Mouse (Mus musculus): ENCODE results near the gene Ier2. TPM values are rescaled to one million over a fixed set of nuclear protein-coding genes. Genes with fewer than 3 reads are reported as not detected.

Ier2 gene
- total RNA-seq (2014; fragmentation: Nextera tagmentation) (60.5 and 64.9 TPM in 2 replicates), total RNA-seq (2017) (43.1 and 48.5 TPM in 2 replicates), polyA plus RNA-seq (2012) (112 and 119 TPM in 2 replicates)

DNA sequence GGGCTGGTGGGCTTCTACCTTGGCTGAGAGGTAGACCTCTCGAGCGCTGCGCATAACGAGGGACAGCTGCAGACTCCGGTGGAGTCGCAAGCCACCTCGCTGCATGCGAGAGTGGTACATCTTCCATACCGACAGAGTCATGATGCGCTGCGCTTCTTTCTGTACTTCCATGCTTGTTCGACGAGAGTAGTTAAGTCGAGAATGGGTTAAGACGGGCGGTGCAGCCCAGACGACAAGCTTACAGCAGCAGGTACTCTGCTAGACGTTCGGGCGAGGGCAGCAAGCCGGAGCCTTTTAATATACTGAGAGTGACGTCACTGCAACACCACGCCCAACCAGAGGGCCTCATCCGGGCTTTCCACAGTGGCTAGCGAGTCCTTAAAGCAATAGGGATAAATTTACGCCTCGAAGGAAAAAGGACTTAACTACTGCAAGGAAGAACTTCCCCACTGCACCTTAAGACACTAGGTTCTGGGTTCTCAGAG is at the start of gene Ier2:
TSS of gene Ier2 (minus strand) at position 272 of the 485 bp plus-strand sequence.
- Histone ChIP-seq H3K4me1 (ENCODE audit: insufficient read depth, low read depth, low read length) (peaks cover 54% of the 10 kb centered on the region), H3K36me3 (replicated peaks) (peaks cover 27% of the 10 kb centered on the region), H3K9me3 (replicated peaks) (no peaks in the 10 kb centered on the region), H3K27me3 (ENCODE audit: insufficient read depth, low read length) (no peaks in the 10 kb centered on the region), H3K4me3 (ENCODE audit: low read depth, low read length) (peak within 1 kb of the TSS; percentile 83)
- DNase-seq (ENCODE audit: low spot score) = peak; percentile 89
- TF ChIP-seq CTCF (IDR thresholded peaks at IDR 0.05; ENCODE audit: low read depth, low read length) (no peak), POLR2AphosphoS5 (IDR thresholded peaks at IDR 0.05; ENCODE audit: insufficient replicate concordance, low read depth, low read length) (peak; percentile 99)
- ATAC-seq (ENCODE audit: extremely low read depth, insufficient number of reproducible peaks, low FRiP score, poor library complexity, severe bottlenecking) = peak; percentile 46

DNA sequence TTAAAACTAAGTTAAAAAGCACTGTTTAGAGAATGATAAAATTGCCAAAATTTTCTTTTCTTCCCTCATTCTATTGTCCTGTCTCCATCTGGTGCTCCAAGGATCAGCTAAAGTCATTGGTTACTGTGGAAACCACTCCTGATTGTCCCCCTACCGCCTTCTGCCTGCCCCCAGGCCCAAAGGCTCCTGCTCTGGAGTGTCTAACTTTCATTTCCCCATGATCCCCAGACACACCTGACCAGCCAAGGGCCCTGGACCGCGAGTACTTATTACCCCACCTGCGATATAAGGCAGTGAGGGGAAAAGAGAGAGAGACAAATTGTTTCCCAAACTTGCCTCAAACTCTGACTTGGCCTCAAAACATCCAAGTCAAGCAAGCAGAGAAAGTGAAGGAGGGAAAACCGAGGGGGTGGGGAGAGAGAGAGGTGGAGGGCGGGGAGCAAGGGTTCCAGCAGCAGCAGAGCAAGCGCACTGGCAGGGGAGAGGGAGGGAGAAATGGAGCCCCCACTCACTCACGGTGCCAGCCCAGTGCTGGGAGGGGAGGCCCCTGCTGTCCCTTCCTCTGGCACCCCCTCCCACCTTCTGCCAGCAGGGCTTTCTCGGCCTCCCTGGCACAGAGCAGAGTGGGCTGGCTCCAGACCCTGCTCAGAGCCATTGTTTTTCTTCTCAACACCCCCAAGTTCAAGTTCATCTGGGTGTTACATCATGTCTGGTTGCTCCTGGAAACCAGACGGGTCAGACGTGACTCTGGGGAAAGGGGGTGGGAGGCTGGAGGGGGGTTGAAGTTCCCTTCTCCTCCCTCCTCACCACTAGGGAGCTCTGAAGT is 49.5 kb upstream of the Ier2 start:
- ATAC-seq (ENCODE audit: extremely low read depth, insufficient number of reproducible peaks, low FRiP score, poor library complexity, severe bottlenecking) (no peak), DNase-seq (ENCODE audit: low spot score) (no peak)
- Histone ChIP-seq H3K4me1 (ENCODE audit: insufficient read depth, low read depth, low read length) (peaks cover 73% of the 10 kb centered on the region), H3K9me3 (replicated peaks) (no peaks in the 10 kb centered on the region), H3K27me3 (ENCODE audit: insufficient read depth, low read length) (no peaks in the 10 kb centered on the region), H3K4me3 (ENCODE audit: low read depth, low read length) (peak overlapping the region; percentile 68; the same call in 1 of the 2 replicates), H3K36me3 (replicated peaks) (peaks cover 55% of the 10 kb centered on the region)
- TF ChIP-seq POLR2AphosphoS5 (IDR thresholded peaks at IDR 0.05; ENCODE audit: insufficient replicate concordance, low read depth, low read length) = no peak
- no peak for TF ChIP-seq GATA2 (IDR thresholded peaks at IDR 0.05; ENCODE audit: borderline replicate concordance, low read depth, low read length)
- no peak for TF ChIP-seq CTCF (IDR thresholded peaks at IDR 0.05; ENCODE audit: low read depth, low read length)
- no peak for TF ChIP-seq TAL1 (conservative IDR thresholded peaks at IDR 0.05; ENCODE audit: low read depth, low read length)
- TF ChIP-seq GATA1 (IDR thresholded peaks at IDR 0.05; ENCODE audit: borderline replicate concordance, low read length) = no peak

DNA sequence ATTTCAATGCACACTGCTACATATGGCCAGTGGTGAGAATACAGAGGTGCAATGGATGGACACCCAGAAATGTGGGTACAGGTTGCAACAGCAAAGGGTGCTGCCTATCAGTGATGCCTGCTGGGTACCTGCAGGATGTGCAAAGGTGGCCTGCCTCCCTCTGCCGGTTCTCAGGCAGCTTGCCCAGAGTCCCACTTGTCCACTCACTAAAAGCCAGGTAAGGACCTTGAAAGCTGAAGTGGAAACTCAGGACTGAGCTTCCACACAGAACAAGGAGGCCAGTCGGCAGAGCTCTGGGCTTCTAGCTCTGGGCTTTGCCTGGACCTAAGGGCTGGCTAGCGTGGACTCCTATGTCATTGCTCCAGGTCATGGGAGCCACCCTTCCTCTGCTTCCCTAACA is 48.7 kb upstream of the Ier2 start:
- Histone ChIP-seq H3K9me3 (replicated peaks) (no peaks in the 10 kb centered on the region), H3K4me1 (ENCODE audit: insufficient read depth, low read depth, low read length) (peaks cover 80% of the 10 kb centered on the region), H3K27me3 (ENCODE audit: insufficient read depth, low read length) (no peaks in the 10 kb centered on the region), H3K36me3 (replicated peaks) (peaks cover 48% of the 10 kb centered on the region), H3K4me3 (ENCODE audit: low read depth, low read length) (no peak overlapping the region)
- DNase-seq (ENCODE audit: low spot score) (no peak), ATAC-seq (ENCODE audit: extremely low read depth, insufficient number of reproducible peaks, low FRiP score, poor library complexity, severe bottlenecking) (no peak)
- no peak for TF ChIP-seq GATA1 (IDR thresholded peaks at IDR 0.05; ENCODE audit: borderline replicate concordance, low read length)
- no peak for TF ChIP-seq GATA2 (IDR thresholded peaks at IDR 0.05; ENCODE audit: borderline replicate concordance, low read depth, low read length)
- TF ChIP-seq TAL1 (conservative IDR thresholded peaks at IDR 0.05; ENCODE audit: low read depth, low read length) = no peak
- no peak for TF ChIP-seq CTCF (IDR thresholded peaks at IDR 0.05; ENCODE audit: low read depth, low read length)

DNA sequence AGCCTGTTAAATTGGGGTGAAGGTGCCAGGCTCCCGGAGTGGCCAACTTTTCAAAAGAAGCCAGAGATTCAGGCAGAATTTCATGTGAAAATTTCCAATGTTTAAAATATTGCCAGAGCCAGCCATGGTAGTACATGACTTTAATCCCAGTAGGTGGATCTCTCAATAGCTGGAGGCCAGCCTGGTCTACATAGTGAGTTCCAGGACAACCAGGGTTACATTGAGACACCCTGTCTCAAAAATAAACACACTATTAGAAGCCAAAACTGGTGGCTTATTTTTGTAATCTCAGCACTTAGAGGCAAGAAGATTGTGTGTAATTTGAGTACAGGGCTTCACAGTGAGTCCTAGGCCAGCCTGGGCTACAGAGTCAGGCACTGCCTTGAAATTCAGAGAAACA is 47.3 kb upstream of the Ier2 start:
- TF ChIP-seq GATA2 (IDR thresholded peaks at IDR 0.05; ENCODE audit: borderline replicate concordance, low read depth, low read length) (no peak), GATA1 (IDR thresholded peaks at IDR 0.05; ENCODE audit: borderline replicate concordance, low read length) (no peak), POLR2AphosphoS5 (IDR thresholded peaks at IDR 0.05; ENCODE audit: insufficient replicate concordance, low read depth, low read length) (no peak), TAL1 (conservative IDR thresholded peaks at IDR 0.05; ENCODE audit: low read depth, low read length) (no peak)
- no peaks in the 10 kb centered on the region for H3K27me3 ChIP-seq (ENCODE audit: insufficient read depth, low read length)
- ATAC-seq (ENCODE audit: extremely low read depth, insufficient number of reproducible peaks, low FRiP score, poor library complexity, severe bottlenecking) (no peak), DNase-seq (ENCODE audit: low spot score) (no peak)
- H3K4me1 ChIP-seq (ENCODE audit: insufficient read depth, low read depth, low read length) = peaks cover 79% of the 10 kb centered on the region
- H3K36me3 ChIP-seq (replicated peaks) = peaks cover 47% of the 10 kb centered on the region
- no peak overlapping the region for H3K4me3 ChIP-seq (ENCODE audit: low read depth, low read length)
- no peaks in the 10 kb centered on the region for H3K9me3 ChIP-seq (replicated peaks)

DNA sequence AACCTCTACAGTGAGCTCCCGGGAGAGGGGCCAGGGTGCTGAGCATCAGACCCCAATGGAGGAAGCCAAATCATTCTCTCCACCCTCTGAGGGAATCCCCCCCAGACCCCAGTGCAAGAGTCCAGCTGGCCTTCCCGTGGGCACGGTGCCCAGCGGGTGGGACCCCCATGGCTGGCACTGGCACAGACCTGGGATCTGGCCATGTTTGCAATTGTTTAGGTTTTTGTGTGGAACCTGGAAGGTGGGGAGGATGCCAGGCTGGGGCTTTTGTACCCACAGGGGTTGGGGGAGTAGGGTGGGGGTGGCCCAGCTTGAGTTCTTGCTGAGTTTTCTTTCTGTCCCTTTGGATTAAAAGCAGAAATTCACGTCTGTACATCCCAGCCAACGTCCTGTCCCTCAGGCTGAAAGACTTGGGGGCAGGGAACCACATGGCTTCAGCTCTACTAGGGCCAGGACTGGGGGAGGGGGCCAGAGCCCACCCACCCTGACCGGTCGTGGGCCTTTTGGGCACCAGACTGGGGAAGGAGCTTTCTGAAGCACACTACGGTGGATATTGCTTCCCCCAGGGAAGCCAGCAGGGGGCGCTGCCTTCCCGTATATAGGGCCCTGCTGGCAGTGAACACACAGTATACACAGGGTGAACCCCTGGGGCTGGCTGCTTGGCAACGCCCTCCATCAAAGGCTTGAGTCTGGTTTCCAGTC is 46.3 kb upstream of the Ier2 start:
- no peak for TF ChIP-seq GATA1 (IDR thresholded peaks at IDR 0.05; ENCODE audit: borderline replicate concordance, low read length)
- TF ChIP-seq POLR2AphosphoS5 (IDR thresholded peaks at IDR 0.05; ENCODE audit: insufficient replicate concordance, low read depth, low read length) = no peak
- peak; percentile 91 for TF ChIP-seq CTCF (IDR thresholded peaks at IDR 0.05; ENCODE audit: low read depth, low read length)
- H3K9me3 ChIP-seq (replicated peaks) = no peaks in the 10 kb centered on the region
- ATAC-seq (ENCODE audit: extremely low read depth, insufficient number of reproducible peaks, low FRiP score, poor library complexity, severe bottlenecking) (0 out of 2 replicates have a peak, but pooled peaks have one; percentile 11), DNase-seq (ENCODE audit: low spot score) (peak; percentile 77)
- peaks cover 47% of the 10 kb centered on the region for H3K36me3 ChIP-seq (replicated peaks)
- H3K27me3 ChIP-seq (ENCODE audit: insufficient read depth, low read length) = no peaks in the 10 kb centered on the region
- peaks cover 76% of the 10 kb centered on the region for H3K4me1 ChIP-seq (ENCODE audit: insufficient read depth, low read depth, low read length)
- peak overlapping the region; percentile 76; the same call in 1 of the 2 replicates for H3K4me3 ChIP-seq (ENCODE audit: low read depth, low read length)

DNA sequence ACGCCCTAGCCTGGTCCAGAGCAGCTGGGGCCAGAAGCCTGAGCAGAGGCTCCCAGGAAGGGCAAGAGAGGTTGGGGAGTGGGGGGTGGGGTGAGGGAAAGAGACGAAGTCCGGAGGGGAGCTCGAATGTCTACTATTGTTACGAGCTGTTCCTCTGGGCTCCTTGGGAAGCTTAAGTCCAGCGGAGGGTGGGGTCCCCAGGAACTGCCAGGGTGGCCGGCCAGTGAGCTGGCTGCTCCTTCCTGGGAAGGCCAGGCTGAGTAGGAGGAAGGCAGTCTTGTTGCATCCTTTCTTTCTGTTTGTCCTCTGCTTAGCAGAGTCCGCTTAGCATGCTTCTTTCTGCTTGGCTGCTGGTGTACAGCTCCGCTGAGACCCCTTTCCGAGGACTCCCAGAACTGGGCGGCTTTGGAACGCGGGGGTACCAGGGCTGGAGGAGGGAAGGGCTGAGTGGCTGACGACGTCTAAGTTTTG is 45.5 kb upstream of the Ier2 start:
- ATAC-seq (ENCODE audit: extremely low read depth, insufficient number of reproducible peaks, low FRiP score, poor library complexity, severe bottlenecking) = no peak
- TF ChIP-seq TAL1 (conservative IDR thresholded peaks at IDR 0.05; ENCODE audit: low read depth, low read length) = no peak
- no peak for TF ChIP-seq GATA1 (IDR thresholded peaks at IDR 0.05; ENCODE audit: borderline replicate concordance, low read length)
- TF ChIP-seq POLR2AphosphoS5 (IDR thresholded peaks at IDR 0.05; ENCODE audit: insufficient replicate concordance, low read depth, low read length) = no peak; the same call in 1 of the 2 replicates
- TF ChIP-seq GATA2 (IDR thresholded peaks at IDR 0.05; ENCODE audit: borderline replicate concordance, low read depth, low read length) = no peak
- no peak for TF ChIP-seq CTCF (IDR thresholded peaks at IDR 0.05; ENCODE audit: low read depth, low read length)

More for the DNA sequence above, 45.5 kb upstream of the Ier2 start:
- no peaks in the 10 kb centered on the region for H3K9me3 ChIP-seq (replicated peaks)
- peaks cover 47% of the 10 kb centered on the region for H3K36me3 ChIP-seq (replicated peaks)
- H3K27me3 ChIP-seq (ENCODE audit: insufficient read depth, low read length) = no peaks in the 10 kb centered on the region
- peak overlapping the region; percentile 76 for H3K4me3 ChIP-seq (ENCODE audit: low read depth, low read length)
- DNase-seq (ENCODE audit: low spot score) = no peak
- H3K4me1 ChIP-seq (ENCODE audit: insufficient read depth, low read depth, low read length) = peaks cover 74% of the 10 kb centered on the region
